Mouse (Mus musculus): ENCODE data around the gene Syt1.

DNA sequence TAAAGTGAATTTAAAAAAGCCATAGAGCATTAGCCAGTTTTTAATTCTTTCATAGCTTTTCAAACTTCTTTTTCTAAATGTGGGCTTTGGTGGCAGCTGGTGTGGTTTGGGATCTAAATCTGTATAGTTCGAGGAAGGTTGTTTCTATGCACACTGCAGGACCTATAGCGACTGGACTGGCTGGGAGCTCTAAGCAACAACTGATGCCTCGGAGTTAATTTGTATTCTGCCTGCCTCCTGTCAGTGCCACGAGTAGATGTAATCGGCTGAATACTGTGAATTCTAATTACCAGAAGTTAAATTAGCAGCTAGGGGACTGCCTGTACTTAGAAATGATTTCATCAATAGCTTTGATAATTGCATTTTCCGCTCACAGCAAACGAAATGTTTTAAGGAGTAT is 374.7 kb downstream of the Syt1 start:
- TF ChIP-seq POLR2A (IDR thresholded peaks at IDR 0.05; ENCODE audit: low read depth, low read length), result no peak
- no peak for TF ChIP-seq CTCF (IDR thresholded peaks at IDR 0.05; ENCODE audit: extremely low read depth, insufficient read length, insufficient replicate concordance, low read depth, low read length)
